ENCODE assay signal across 7 mouse cellular contexts in the genomic region with DNA sequence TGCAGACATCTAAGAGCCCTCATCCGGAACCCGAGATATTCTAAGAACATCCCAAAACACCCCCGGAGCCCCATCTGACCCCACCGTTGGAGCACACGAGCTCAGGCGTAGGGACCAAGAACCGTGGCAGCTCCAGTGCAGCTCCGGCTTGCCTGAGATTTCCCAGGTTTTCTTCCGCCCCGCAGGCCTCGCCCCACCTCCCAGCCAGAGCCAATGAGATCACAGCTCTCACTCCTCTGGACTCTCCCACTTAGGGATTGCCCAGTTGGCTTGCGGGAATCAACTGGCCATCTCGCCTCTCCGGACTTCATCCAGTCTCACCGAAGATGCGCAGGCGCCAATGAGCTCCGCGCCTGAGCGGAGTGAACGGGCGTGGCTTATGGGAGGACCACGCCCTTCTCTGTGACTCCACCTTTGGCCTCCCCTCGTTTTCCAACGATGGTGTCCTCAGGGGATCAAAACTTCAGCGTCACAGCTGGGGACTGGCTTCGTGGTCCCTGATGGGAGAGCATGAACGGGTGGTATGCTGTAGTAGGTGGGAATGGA. TPM values are rescaled to one million over a fixed set of nuclear protein-coding genes. Genes with fewer than 3 reads are reported as not detected.
A peak's percentile ranks its signal among the peaks of the same experiment; 100 is the strongest.
DNase-seq lines count a peak whose midpoint lies in the region; ATAC-seq lines count a peak whose summit lies in the region.

A gene (plus strand): TSS at position 264 of the 546 bp plus-strand sequence.
A gene (minus strand): TSS at position 349 of the 546 bp plus-strand sequence.

- peak; percentile 56 for ATAC-seq in inflammation-experienced regulatory T-cells, adult 6 months

- peak; percentile 96 for DNase-seq in adrenal gland, postnatal 14 days
- DNase-seq in embryo, embryonic 11.5 days (ENCODE audit: low read depth, low spot score): peak; percentile 95
- DNase-seq in gastrocnemius, postnatal 25 days: peak; percentile 93
- peak; percentile 93 to 96 for DNase-seq in left cerebral cortex, adult 9 months (ENCODE audit: low spot score in 2 of 2)
- DNase-seq in right cerebral cortex, postnatal 14 days: peak; percentile 83

- H3K4me3 ChIP-seq in megakaryocyte, embryonic 14.5 days (replicated peaks): peak within 1 kb of the TSS; percentile 91

- H3K27me3 ChIP-seq in megakaryocyte, embryonic 14.5 days (replicated peaks): peaks cover 12% of the 10 kb centered on the region

- H3K36me3 ChIP-seq in megakaryocyte, embryonic 14.5 days (replicated peaks; ENCODE audit: low read length): peaks cover 15% of the 10 kb centered on the region

- H3K9me3 ChIP-seq in megakaryocyte, embryonic 14.5 days: peaks cover 4% of the 10 kb centered on the region; the same call in 1 of the 2 replicates

- H3K4me1 ChIP-seq in megakaryocyte, embryonic 14.5 days: peaks cover 57% of the 10 kb centered on the region

RNA-seq across cellular contexts. Expression of the first gene that starts in this region (rescaled TPM):
- 6.5 and 8.5 TPM in 2 replicates for total RNA-seq in adrenal gland, postnatal 14 days (2021)
- total RNA-seq in gastrocnemius, postnatal 25 days (2021): under 1 TPM; 0.38 to 0.51 TPM
- not detected for polyA plus RNA-seq in inflammation-experienced regulatory T-cells, adult 6 months (2017; shearing (Covaris generic))
- 0.67 and 4.8 TPM in 2 replicates for polyA plus RNA-seq in megakaryocyte, embryonic 14.5 days (2012; ENCODE audit: insufficient read depth, low replicate concordance)

RNA-seq across cellular contexts. Expression of the second gene that starts in this region (rescaled TPM):
- total RNA-seq in adrenal gland, postnatal 14 days (2021): 203 and 258 TPM in 2 replicates
- 10 to 100 TPM in 1 of 2 experiments, 1 to 10 TPM in 1; 8.6 to 14.6 TPM for total RNA-seq in gastrocnemius, postnatal 25 days (2021)
- 10 to 100 TPM in 1 of 3 experiments, 1 to 10 TPM in 2; 8.8 to 11.1 (median 9.7) TPM for polyA plus RNA-seq in inflammation-experienced regulatory T-cells, adult 6 months (2017; shearing (Covaris generic))
- polyA plus RNA-seq in megakaryocyte, embryonic 14.5 days (2012; ENCODE audit: insufficient read depth, low replicate concordance): 33.0 and 55.9 TPM in 2 replicates

Comparison
In these comparisons a context has a peak if more than half of its experiments do, and no peak if none do; other contexts are left out.
1. Peak in every context shown above with its lines: DNase-seq, ATAC-seq and H3K4me3 ChIP-seq.
2. RNA of the second gene that starts in this region (total RNA-seq): 203 to 258 TPM in adrenal gland, postnatal 14 days; 8.6 to 14.6 TPM in gastrocnemius, postnatal 25 days; every median in the first group is over 10 times any median in the second.